Mouse (Mus musculus) natural killer cell, adult 2 months (primary cell): ENCODE data around the gene Sardh.

Source experiments
- DNase-seq, 2 experiments: peaks; one replicate each; pipeline ENCODE4 v3.0.0; 2022; ENCODE audit warnings: low spot score in 2 of 2

Gene Sardh

GRCm38 (mm10) chr2:27226572-27226971 is 21.6 kb downstream of the Sardh start:
- no peak for DNase-seq

GRCm38 (mm10) chr2:27223012-27223421 is 25.1 kb downstream of the Sardh start:
- no peak for DNase-seq

DNA sequence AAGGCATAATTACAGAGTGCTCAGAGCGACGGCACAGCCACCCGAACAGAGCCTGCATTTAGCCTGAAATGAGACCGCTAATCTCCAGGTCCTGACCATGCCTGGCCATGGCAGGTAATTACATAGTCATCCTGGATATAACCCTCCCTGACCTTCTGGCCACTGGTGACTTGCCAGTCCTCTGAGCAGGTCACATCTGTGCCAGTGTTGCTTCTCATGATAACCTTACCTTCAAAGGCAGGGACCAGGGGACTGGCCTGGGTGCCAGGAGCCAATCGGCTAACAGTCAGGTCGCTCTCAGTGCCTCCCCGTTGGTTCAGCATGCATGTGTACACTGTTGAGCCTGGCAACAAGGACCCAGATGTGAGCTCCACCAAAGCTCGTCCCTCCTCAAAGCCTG is 29.6 kb downstream of the Sardh start:
- DNase-seq = no peak

GRCm38 (mm10) chr2:27218121-27218544 is 30.0 kb downstream of the Sardh start:
- DNase-seq = no peak

- DNase-seq = no peak
Measured at GRCm38 (mm10) chr2:27215537-27215936, 32.6 kb downstream of the Sardh start.

DNA sequence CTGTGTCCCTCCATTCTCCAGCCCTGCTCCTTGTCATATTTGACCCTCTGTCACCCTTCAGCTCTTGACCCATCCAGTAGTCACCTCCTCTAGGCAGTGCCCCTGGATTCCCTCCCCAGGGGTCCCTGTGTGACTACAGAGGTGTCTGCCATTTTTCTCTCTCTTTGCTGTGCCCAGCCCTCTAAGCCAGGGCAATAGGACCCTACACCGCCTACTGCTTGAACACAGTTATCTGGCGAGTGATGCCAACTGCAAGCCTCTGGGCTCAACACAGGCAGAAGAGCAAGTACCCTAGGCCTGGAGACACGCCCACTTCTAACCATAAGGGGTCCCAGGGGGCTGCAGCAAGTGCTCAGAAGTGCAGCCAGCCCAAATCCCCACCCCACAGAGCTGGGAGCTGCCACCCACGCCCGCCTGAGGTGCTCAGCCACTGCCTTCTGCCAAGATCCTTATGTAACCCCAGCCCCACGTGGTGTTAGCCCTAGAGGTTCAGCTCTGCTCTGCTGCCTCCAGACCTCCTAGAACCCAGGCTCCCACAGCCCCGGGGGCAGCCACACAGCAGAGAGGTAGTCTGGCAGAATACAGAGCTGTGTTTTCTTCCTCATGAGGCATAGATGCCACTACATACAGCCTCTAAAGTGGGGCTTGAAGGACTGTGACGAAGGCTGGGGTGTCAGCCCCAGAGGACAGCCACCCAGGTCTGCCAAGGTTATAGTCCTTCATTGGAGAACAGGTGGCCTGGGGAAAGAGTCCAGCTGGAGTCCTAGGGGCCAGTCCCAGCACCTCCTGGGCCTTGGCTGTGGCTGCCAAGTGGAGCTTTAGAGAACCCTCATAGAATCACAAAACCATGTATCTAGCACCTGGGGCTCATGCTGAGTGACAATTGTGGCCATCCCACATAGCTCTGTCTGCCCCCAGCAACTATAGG is 35.9 kb downstream of the Sardh start:
- DNase-seq = peak in 1 of 2 experiments; percentile 19

- DNase-seq = no peak
Measured at GRCm38 (mm10) chr2:27210676-27211210, 37.4 kb downstream of the Sardh start.

DNA sequence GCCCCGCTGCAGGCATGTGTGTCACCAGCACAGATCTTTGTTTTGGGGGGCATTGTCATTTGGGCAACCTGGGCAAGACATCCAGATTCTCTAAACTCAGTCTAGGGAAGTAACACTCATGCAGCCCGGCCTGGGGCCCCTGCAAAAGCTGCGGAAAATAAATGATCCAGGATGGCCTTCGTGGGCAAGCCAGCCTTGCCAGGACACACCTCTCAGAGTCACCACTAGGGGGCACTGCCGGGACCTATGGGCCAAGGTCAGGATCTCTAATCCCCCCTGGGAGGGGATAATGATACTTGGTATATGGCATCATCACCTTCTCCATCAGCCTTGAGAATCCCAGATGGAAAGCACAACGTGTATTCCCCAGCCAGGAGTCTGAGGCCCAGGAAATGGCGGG is 37.9 kb downstream of the Sardh start:
- peak; percentile 36 to 61 for DNase-seq

DNA sequence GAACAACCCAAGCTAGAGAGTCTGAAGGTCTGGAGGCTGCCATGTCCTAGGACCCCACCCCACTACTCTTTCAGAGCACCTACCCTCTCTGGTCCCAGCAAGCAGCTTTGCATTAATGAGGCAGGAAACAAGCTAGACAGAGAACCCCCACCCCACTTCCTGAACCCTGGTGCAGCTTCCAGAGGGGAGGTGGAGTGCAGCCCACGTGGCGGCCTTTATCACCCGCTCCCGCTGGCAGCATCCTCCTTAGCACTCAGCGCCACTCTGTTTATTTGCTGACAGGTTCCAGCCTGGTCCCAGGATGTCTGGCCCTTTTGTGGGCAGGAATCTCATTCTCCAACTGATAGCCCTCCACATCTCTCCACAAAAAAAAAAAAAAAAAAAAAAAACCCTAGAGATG is 38.3 kb downstream of the Sardh start:
- peak in 1 of 2 experiments; percentile 25 for DNase-seq

GRCm38 (mm10) chr2:27209370-27209769 is 38.8 kb downstream of the Sardh start:
- no peak for DNase-seq

DNA sequence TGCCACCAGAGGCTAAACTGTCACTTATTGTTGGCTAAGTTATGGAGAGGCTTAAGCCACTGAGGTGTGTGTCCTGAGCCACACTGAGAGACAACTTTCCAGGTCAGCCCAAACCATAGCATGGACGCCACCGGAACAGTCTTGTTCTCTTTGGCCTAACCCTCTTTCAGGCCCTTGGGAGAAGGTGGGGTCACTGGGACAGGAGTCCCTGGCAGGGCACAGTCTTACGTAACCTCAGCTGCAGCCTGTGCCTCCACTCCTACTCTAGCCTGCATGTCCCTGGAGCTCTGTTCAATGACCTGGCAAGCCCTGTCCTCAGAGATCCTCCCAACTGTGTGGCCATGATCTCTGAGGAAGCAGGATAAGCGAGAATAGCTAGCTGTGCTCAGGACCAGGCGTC is 41.0 kb downstream of the Sardh start:
- DNase-seq = no peak

GRCm38 (mm10) chr2:27206128-27206797 is 41.9 kb downstream of the Sardh start:
- no peak for DNase-seq

GRCm38 (mm10) chr2:27205666-27206065 is 42.5 kb downstream of the Sardh start:
- no peak for DNase-seq

- no peak for DNase-seq
Measured at GRCm38 (mm10) chr2:27200586-27200985, 47.6 kb downstream of the Sardh start.

GRCm38 (mm10) chr2:27198551-27199246 is 49.4 kb downstream of the Sardh start:
- peak; percentile 42 to 67 for DNase-seq

- no peak for DNase-seq
Measured at GRCm38 (mm10) chr2:27189994-27190393, 58.1 kb downstream of the Sardh start.

DNA sequence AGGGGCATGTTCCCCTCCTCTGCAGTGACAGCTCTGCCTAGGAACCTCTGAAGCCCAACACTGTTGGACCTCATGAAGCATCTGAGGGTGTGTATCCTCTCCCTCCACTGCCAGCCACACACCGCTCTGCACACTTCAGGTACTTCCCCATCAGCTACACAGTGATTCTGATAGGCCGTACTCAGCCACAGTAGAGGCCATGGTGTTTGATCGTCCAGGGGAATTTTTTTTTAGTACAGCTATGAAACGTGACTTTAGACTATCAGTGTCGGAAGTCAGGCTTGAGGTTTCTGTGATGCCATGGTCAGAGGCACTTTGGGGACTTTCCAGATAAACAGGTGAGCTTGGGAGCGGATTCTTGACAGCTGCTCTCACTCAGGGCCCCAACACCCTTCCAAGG is 60.6 kb downstream of the Sardh start:
- peak; percentile 75 to 83 for DNase-seq

DNA sequence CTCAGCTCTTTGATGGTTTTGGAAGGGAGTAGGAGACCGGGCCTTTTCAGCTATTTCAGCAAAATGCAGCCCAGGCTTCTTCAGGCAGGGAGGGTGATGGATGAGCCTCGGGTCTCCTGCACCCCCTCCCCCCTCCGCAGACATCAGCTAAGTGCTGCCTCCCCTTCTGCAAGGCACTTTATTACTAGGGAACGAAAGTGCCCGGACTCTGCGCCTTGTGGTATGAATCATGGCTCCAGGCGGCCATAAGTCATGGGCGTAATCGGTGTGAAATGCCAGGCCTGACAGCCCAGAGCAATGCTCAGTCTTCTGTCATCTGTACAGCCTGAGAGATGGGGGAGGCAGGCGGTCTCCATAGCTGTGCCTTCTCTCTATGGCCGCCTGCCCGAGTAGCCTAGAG is 64.4 kb downstream of the Sardh start:
- no peak for DNase-seq

- DNase-seq = no peak
Measured at GRCm38 (mm10) chr2:27181907-27182306, 66.2 kb downstream of the Sardh start.

- no peak for DNase-seq
Measured at GRCm38 (mm10) chr2:27179101-27179500, 69.0 kb downstream of the Sardh start.

DNA sequence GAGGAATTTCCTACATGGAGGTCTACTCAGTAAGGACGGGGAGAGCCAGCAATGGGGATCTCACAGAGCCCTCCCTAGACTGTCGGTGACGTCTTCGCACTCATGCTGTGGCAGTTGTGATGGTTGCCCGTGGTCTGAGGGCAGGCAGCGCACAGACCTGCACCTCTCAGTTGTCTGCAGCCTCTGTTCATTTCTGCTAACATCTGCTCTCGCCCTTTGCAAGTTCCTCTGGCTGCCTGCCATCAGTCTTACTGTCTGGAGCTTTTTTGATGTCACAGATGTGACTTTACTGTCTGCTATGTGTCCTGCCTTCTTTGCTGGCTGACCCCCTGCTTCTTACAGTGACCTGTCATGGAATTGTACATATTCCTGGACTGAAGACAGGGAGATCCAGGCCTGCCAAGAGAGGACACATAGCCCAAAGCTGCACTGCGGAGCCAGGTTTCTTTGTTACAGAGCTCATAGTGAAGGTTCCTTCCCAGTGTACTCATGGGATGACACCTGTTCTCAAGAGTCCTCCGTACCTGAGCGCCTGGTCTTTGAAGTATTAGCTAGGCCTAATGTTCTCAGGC is 72.4 kb downstream of the Sardh start:
- no peak for DNase-seq

GRCm38 (mm10) chr2:27174242-27174641 is 73.9 kb downstream of the Sardh start:
- no peak for DNase-seq
